Mouse (Mus musculus): ENCODE measurements around the gene Junb.

DNA sequence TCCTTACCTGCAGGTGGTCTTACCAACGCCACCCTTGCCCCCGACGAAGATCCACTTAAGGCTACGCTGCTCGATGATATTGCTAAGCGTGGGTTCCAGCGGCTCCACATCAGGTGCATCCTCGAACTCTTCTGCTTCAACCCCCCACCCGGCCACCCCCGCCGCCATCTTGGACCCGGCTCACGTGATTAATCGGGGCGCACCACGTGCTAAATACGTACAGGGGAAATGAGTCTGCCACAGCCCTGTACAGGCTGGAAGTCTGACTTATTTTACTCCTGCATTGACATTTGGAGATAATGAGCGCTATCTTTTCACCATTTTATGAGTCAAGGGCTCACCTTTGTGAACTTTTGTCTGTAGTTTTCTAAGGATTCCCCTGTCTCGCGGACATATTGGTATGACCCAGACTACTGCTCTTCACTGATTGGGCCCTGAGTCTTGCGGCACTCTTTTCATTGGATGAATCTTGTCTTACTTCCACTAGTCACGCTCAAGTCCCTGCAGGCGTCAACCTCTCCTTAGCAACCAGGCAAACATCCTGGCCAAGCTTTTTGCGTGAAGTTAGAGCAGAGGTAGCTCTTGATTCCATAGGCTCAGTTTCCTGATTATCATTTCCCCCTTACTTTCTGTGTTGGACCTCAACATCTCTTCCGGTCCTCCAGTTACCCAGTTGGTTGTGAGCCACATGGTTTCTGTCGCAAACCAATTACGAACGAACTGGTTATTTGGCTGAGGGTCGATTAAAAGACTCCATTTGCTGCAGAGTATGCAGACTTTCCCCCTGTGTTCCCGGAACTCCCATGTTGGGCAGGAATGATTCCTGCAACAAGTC is 46.8 kb upstream of the Junb start, which contains the start of gene Asna1:
- TF ChIP-seq CTCF (conservative IDR thresholded peaks at IDR 0.05; ENCODE audit: insufficient read depth, insufficient read length, low read depth, low read length): no peak
- TF ChIP-seq POLR2A (IDR thresholded peaks at IDR 0.05; ENCODE audit: low read depth, low read length): peak; percentile 25
